Mouse (Mus musculus) testis, adult 2 months (tissue): ENCODE data around the gene Kif3b. TPM values are rescaled to one million over a fixed set of nuclear protein-coding genes. Genes with fewer than 3 reads are reported as not detected.
A peak's percentile ranks its signal among the peaks of the same experiment; 100 is the strongest.

ENCODE experiments used
- H3K27ac ChIP-seq: fragments of 200-500 bp; 2 replicates; pipeline ENCODE4 v1.5.1; 2012; ENCODE audit warnings: low read depth, low read length; ENCODE audit not compliant: control insufficient read depth, insufficient read depth
- H3K27me3 ChIP-seq: fragments of 200-500 bp; 2 replicates; pipeline ENCODE4 v1.6.1; 2012; ENCODE audit warnings: mild to moderate bottlenecking, low read length, moderate library complexity; ENCODE audit not compliant: control insufficient read depth, insufficient read depth
- H3K36me3 ChIP-seq: fragments of 200-500 bp; 2 replicates; pipeline ENCODE4 v1.6.1; 2012; ENCODE audit warnings: mild to moderate bottlenecking, low read length; ENCODE audit not compliant: control insufficient read depth, insufficient read depth
- H3K4me1 ChIP-seq: fragments of 200-500 bp; 2 replicates; pipeline ENCODE4 v1.6.1; 2012; ENCODE audit warnings: low read length; ENCODE audit not compliant: control insufficient read depth, insufficient read depth
- H3K4me3 ChIP-seq: fragments of 200-500 bp; 2 replicates; pipeline ENCODE4 v1.5.1; 2012; ENCODE audit warnings: low read depth, mild to moderate bottlenecking, low read length, moderate library complexity, mixed read lengths; ENCODE audit not compliant: control insufficient read depth
- CTCF ChIP-seq: fragments of 200-500 bp; IDR thresholded peaks from 2 replicates; pipeline ENCODE4 v1.5.1; 2012; ENCODE audit warnings: low read depth, mild to moderate bottlenecking, inconsistent platforms, low read length, moderate library complexity; ENCODE audit not compliant: control insufficient read depth, insufficient read depth, insufficient replicate concordance
- POLR2A ChIP-seq: fragments of 200-500 bp; IDR thresholded peaks from 2 replicates; pipeline ENCODE4 v1.6.1; 2012; ENCODE audit warnings: low read depth, mild to moderate bottlenecking, inconsistent platforms, low read length, moderate library complexity; ENCODE audit not compliant: control insufficient read depth
- polyA plus RNA-seq: library from polyadenylated mRNA; depleted of rRNA; stranded (reverse); fragments of >200 nt; gene quantifications from 2 replicates; pipeline ENCODE4 v1.2.3, GENCODE M21; 2012

The Kif3b gene
- polyA plus RNA-seq, 1 experiment: 54.7 TPM

GRCm38 (mm10) chr2:153346221-153347182 lies 55.3 kb downstream of the Kif3b start:
- peak overlapping the region; percentile 98 for H3K4me3 ChIP-seq
- no peaks in the 10 kb centered on the region for H3K27me3 ChIP-seq
- no peaks in the 10 kb centered on the region; the same call in 1 of the 2 replicates for H3K4me1 ChIP-seq
- H3K36me3 ChIP-seq: no peaks in the 10 kb centered on the region; the same call in 1 of the 2 replicates
- TF ChIP-seq CTCF (no peak), POLR2A (no peak)
- H3K27ac ChIP-seq: peak overlapping the region; percentile 93

- Histone ChIP-seq H3K4me1 (no peaks in the 10 kb centered on the region; the same call in 1 of the 2 replicates), H3K27me3 (no peaks in the 10 kb centered on the region), H3K36me3 (no peaks in the 10 kb centered on the region; the same call in none of the 2 replicates), H3K27ac (peak overlapping the region; percentile 92), H3K4me3 (peak overlapping the region; percentile 98; the same call in 1 of the 2 replicates)
- no peak for TF ChIP-seq CTCF
- TF ChIP-seq POLR2A: no peak
Observed at GRCm38 (mm10) chr2:153347183-153347781, 56.1 kb downstream of the Kif3b start.

- H3K36me3 ChIP-seq: no peaks in the 10 kb centered on the region; the same call in none of the 2 replicates
- no peak overlapping the region; the same call in 1 of the 2 replicates for H3K4me3 ChIP-seq
- H3K4me1 ChIP-seq: no peaks in the 10 kb centered on the region; the same call in 1 of the 2 replicates
- TF ChIP-seq CTCF: no peak
- no peak for TF ChIP-seq POLR2A
- H3K27ac ChIP-seq: no peak overlapping the region
- H3K27me3 ChIP-seq: no peaks in the 10 kb centered on the region
Observed at GRCm38 (mm10) chr2:153348100-153348831, 57.1 kb downstream of the Kif3b start.

- Histone ChIP-seq H3K36me3 (no peaks in the 10 kb centered on the region; the same call in none of the 2 replicates), H3K4me1 (no peaks in the 10 kb centered on the region; the same call in 1 of the 2 replicates), H3K4me3 (no peak overlapping the region), H3K27me3 (no peaks in the 10 kb centered on the region), H3K27ac (no peak overlapping the region)
- no peak for TF ChIP-seq CTCF
- no peak for TF ChIP-seq POLR2A
Observed at GRCm38 (mm10) chr2:153350552-153351181, 59.5 kb downstream of the Kif3b start.

- H3K36me3 ChIP-seq: no peaks in the 10 kb centered on the region; the same call in 1 of the 2 replicates
Observed at GRCm38 (mm10) chr2:153354648-153355047, 63.4 kb downstream of the Kif3b start.

GRCm38 (mm10) chr2:153356784-153357183 lies 65.6 kb downstream of the Kif3b start:
- no peak for TF ChIP-seq POLR2A
- TF ChIP-seq CTCF: no peak
- H3K27ac ChIP-seq: no peak overlapping the region
- H3K36me3 ChIP-seq: no peaks in the 10 kb centered on the region; the same call in 1 of the 2 replicates
- H3K4me3 ChIP-seq: no peak overlapping the region
- no peaks in the 10 kb centered on the region for H3K27me3 ChIP-seq
- no peaks in the 10 kb centered on the region for H3K4me1 ChIP-seq

More at GRCm38 (mm10) chr2:153354648-153355047, 63.4 kb downstream of the Kif3b start:
- H3K27me3 ChIP-seq: no peaks in the 10 kb centered on the region
- TF ChIP-seq POLR2A: no peak
- TF ChIP-seq CTCF: no peak
- H3K4me3 ChIP-seq: no peak overlapping the region
- no peak overlapping the region for H3K27ac ChIP-seq
- H3K4me1 ChIP-seq: no peaks in the 10 kb centered on the region; the same call in 1 of the 2 replicates
